Mouse (Mus musculus): ENCODE measurements at regions not wholly inside any gene's neighbourhood (a gene's known extent, or its start where the extent isn't known, plus 50 kb on each side); places are given as distances from the start of the nearest gene placed in this dataset.

DNA sequence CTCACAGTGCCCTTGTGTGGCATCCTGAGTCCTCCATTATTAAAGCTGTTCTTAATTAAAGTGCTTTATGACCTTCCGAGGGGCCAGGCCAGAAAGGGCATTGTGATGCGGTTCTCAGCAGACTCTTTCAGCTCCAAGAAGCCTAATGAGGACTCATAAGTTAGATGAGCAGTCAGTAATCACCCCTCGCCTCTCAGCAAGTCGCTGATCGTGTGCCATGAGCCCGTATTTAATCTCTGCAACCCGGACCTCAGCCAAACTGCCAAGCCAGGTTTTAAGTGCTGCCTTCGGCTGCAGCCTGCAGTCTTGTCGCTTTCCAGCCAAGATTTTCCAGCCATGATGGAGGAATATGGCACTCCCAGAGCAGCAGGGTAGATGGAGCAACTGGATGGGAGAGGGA lies 56.1 kb upstream of the Rbfox1 start:
- no peaks in the 10 kb centered on the region for H3K27me3 ChIP-seq (ENCODE audit: control insufficient read depth, insufficient read depth, low read length)
- H3K36me3 ChIP-seq (ENCODE audit: control insufficient read depth, insufficient read depth, low read length), result no peaks in the 10 kb centered on the region
- no peaks in the 10 kb centered on the region for H3K4me1 ChIP-seq (ENCODE audit: control insufficient read depth, insufficient read depth, low read length)
- H3K27ac ChIP-seq (ENCODE audit: control insufficient read depth, insufficient read depth, low read depth, low read length), result no peak overlapping the region
- TF ChIP-seq POLR2A (IDR thresholded peaks at IDR 0.05; ENCODE audit: control insufficient read depth, low read depth, low read length), result no peak
- no peak for TF ChIP-seq CTCF (IDR thresholded peaks at IDR 0.05; ENCODE audit: control insufficient read depth, insufficient read depth, insufficient replicate concordance, low read depth, low read length)
- no peak overlapping the region for H3K4me3 ChIP-seq (ENCODE audit: control insufficient read depth, low read depth, low read length)

DNA sequence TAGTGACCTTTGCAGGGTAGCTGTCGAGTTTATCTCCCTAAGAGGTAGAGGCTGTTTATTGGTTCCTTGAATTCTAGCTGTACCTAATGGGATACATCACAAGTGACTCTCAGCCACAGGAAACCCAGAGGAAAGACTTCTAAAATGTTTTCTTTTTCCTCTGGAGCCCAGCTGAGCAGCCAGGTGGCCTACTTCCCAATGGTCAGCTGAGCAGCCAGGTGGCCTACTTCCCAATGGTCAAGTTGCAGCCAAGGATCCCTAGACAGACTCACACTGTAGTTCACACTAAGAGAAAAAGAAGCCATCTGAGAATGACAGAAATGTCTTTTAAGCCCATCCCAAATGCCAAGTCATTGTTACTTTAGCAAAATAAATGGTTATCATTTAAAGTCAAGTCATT lies 61.8 kb upstream of the Rbfox1 start:
- no peaks in the 10 kb centered on the region for H3K36me3 ChIP-seq (ENCODE audit: control insufficient read depth, insufficient read depth, low read length)
- no peak for TF ChIP-seq POLR2A (IDR thresholded peaks at IDR 0.05; ENCODE audit: control insufficient read depth, low read depth, low read length)
- no peak for TF ChIP-seq CTCF (IDR thresholded peaks at IDR 0.05; ENCODE audit: control insufficient read depth, insufficient read depth, insufficient replicate concordance, low read depth, low read length)
- no peaks in the 10 kb centered on the region for H3K4me1 ChIP-seq (ENCODE audit: control insufficient read depth, insufficient read depth, low read length)
- no peak overlapping the region for H3K27ac ChIP-seq (ENCODE audit: control insufficient read depth, insufficient read depth, low read depth, low read length)
- no peak overlapping the region for H3K4me3 ChIP-seq (ENCODE audit: control insufficient read depth, low read depth, low read length)
- no peaks in the 10 kb centered on the region for H3K27me3 ChIP-seq (ENCODE audit: control insufficient read depth, insufficient read depth, low read length)

DNA sequence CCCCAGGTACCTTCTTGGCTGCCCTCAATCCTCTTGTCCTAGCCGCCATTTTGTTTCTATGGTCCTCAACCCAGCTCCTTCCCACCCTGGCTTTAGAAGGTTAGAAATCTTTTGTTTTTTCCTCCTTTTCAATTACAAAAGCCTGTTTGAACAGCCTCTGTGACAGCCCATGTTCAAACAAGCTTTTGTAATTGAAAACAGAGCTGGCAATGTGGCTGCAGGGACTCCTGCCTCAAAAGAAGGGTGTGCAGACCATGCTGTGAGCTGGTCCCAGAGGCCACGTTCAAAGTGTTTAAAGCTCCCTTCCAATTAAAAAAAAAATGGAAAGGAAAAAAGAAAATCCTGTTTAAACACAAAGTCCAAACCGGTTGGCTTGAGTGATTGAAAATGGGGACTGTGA lies 68.0 kb upstream of the Rbfox1 start:
- Histone ChIP-seq H3K36me3 (ENCODE audit: control insufficient read depth, insufficient read depth, low read length) (no peaks in the 10 kb centered on the region), H3K27me3 (ENCODE audit: control insufficient read depth, insufficient read depth, low read length) (no peaks in the 10 kb centered on the region), H3K4me1 (ENCODE audit: control insufficient read depth, insufficient read depth, low read length) (no peaks in the 10 kb centered on the region), H3K27ac (ENCODE audit: control insufficient read depth, insufficient read depth, low read depth, low read length) (no peak overlapping the region), H3K4me3 (ENCODE audit: control insufficient read depth, low read depth, low read length) (no peak overlapping the region)
- no peak for TF ChIP-seq CTCF (IDR thresholded peaks at IDR 0.05; ENCODE audit: control insufficient read depth, insufficient read depth, insufficient replicate concordance, low read depth, low read length)
- no peak for TF ChIP-seq POLR2A (IDR thresholded peaks at IDR 0.05; ENCODE audit: control insufficient read depth, low read depth, low read length)

DNA sequence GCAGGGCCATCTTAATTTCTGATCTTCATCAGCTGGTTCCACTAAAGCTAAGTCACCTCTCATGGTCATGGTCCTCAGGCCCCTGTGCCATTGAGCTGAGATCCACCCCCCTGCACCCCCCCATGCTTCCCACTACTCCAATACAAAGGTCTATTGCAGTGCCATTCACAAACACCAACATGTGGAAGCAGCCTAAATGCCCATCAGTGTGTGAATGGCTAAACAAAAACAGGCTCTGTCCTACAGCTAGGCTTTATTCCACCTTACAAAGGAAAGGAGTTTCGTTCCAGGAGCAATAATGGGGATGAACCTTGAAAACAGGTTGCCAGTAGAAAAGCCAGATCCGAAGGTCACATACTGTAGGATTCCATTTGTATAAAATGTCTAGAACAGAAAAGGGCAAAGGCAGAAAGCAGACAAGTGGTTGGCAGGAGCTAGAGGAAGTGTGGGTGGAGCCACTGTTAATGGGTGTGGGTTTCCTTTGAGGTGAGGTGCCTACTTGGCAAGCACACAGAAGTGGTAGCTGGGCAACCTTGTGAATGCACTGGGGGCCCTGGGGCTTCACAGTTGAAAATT lies 72.8 kb upstream of the Rbfox1 start:
- no peak overlapping the region for H3K27ac ChIP-seq (ENCODE audit: control insufficient read depth, insufficient read depth, low read depth, low read length)
- H3K36me3 ChIP-seq (ENCODE audit: control insufficient read depth, insufficient read depth, low read length), result no peaks in the 10 kb centered on the region
- TF ChIP-seq CTCF (IDR thresholded peaks at IDR 0.05; ENCODE audit: control insufficient read depth, insufficient read depth, insufficient replicate concordance, low read depth, low read length) (no peak), POLR2A (IDR thresholded peaks at IDR 0.05; ENCODE audit: control insufficient read depth, low read depth, low read length) (no peak)
- no peaks in the 10 kb centered on the region for H3K4me1 ChIP-seq (ENCODE audit: control insufficient read depth, insufficient read depth, low read length)
- H3K4me3 ChIP-seq (ENCODE audit: control insufficient read depth, low read depth, low read length), result no peak overlapping the region
- no peaks in the 10 kb centered on the region for H3K27me3 ChIP-seq (ENCODE audit: control insufficient read depth, insufficient read depth, low read length)

DNA sequence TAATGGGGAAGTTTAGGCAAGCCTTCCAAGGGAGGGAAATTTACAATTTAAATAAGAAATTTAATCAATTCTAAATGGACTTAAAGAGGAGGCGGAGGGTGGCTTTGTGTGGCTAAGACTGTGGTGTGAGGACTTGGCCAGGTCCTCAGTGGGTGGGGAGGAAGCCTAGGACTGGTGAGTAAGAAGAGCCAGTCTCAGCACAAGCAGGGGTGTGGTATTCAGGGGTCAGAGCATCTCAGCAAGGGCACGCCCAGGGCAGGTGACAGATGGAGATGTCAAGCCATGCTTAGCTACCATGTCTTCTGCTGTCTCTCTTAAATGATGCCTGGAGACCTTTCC lies 73.5 kb upstream of the Rbfox1 start:
- no peak for TF ChIP-seq CTCF (IDR thresholded peaks at IDR 0.05; ENCODE audit: control insufficient read depth, insufficient read depth, insufficient replicate concordance, low read depth, low read length)
- TF ChIP-seq POLR2A (IDR thresholded peaks at IDR 0.05; ENCODE audit: control insufficient read depth, low read depth, low read length), result no peak
- no peak overlapping the region for H3K4me3 ChIP-seq (ENCODE audit: control insufficient read depth, low read depth, low read length)
- no peak overlapping the region for H3K27ac ChIP-seq (ENCODE audit: control insufficient read depth, insufficient read depth, low read depth, low read length)
- no peaks in the 10 kb centered on the region for H3K27me3 ChIP-seq (ENCODE audit: control insufficient read depth, insufficient read depth, low read length)
- H3K36me3 ChIP-seq (ENCODE audit: control insufficient read depth, insufficient read depth, low read length), result no peaks in the 10 kb centered on the region
- H3K4me1 ChIP-seq (ENCODE audit: control insufficient read depth, insufficient read depth, low read length), result no peaks in the 10 kb centered on the region

DNA sequence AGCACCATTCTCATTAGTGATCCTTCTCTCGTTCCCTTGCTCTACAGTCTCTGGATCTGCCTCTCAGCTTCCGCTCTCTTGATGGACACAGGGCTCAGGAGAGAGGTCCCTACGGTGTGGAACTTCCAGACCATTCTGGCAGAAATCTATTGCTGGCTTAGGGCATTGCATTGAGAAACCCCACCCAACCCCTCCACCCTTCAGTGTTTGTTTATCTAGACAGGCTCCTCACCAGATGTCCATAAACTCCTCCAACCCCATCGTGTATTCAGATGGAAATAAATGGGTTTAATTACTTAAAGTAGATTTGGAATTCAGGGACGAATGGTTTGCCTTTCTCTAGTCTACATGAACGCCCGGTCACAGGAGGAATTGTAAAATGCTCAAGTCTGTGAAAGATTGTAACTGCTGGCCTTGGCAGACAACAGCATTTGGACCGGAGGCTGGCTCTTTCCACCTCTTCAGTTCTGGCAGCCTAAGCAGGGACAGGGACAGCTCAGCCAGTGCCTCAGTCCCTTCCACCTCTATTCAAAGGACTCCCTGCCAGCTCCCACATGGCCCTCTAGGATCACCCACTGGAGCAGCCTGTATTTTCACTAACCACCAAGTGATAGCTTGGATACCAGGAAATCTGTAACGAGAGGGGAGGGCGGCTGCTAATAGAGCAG lies 74.0 kb upstream of the Rbfox1 start:
- H3K27ac ChIP-seq (ENCODE audit: control insufficient read depth, insufficient read depth, low read depth, low read length), result no peak overlapping the region
- no peaks in the 10 kb centered on the region for H3K4me1 ChIP-seq (ENCODE audit: control insufficient read depth, insufficient read depth, low read length)
- TF ChIP-seq CTCF (IDR thresholded peaks at IDR 0.05; ENCODE audit: control insufficient read depth, insufficient read depth, insufficient replicate concordance, low read depth, low read length) (no peak), POLR2A (IDR thresholded peaks at IDR 0.05; ENCODE audit: control insufficient read depth, low read depth, low read length) (no peak)
- no peak overlapping the region for H3K4me3 ChIP-seq (ENCODE audit: control insufficient read depth, low read depth, low read length)
- no peaks in the 10 kb centered on the region for H3K27me3 ChIP-seq (ENCODE audit: control insufficient read depth, insufficient read depth, low read length)
- H3K36me3 ChIP-seq (ENCODE audit: control insufficient read depth, insufficient read depth, low read length), result no peaks in the 10 kb centered on the region

DNA sequence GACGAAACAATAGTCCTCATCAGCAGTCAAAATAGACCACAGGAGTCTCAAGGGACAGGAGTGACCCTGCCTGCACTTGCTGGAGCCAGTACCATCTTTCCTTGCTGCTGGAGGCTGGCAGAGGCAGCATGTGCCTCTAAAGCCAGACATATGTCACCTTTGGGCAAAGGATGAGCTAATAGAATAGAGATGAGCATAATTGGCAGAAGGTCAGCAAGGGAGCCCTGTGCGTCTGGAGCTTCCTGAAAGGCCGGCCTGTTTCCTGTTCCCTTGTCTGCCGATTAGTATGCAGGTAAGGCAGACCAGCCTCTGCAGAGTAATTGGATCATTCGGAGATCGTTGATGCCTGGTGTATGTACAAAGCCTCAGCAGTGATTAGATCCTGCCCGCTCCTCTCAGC lies 87.0 kb upstream of the Rbfox1 start:
- Histone ChIP-seq H3K4me3 (ENCODE audit: control insufficient read depth, low read depth, low read length) (no peak overlapping the region), H3K27me3 (ENCODE audit: control insufficient read depth, insufficient read depth, low read length) (no peaks in the 10 kb centered on the region), H3K27ac (ENCODE audit: control insufficient read depth, insufficient read depth, low read depth, low read length) (no peak overlapping the region), H3K36me3 (ENCODE audit: control insufficient read depth, insufficient read depth, low read length) (no peaks in the 10 kb centered on the region), H3K4me1 (ENCODE audit: control insufficient read depth, insufficient read depth, low read length) (no peaks in the 10 kb centered on the region)
- TF ChIP-seq POLR2A (IDR thresholded peaks at IDR 0.05; ENCODE audit: control insufficient read depth, low read depth, low read length), result no peak
- TF ChIP-seq CTCF (IDR thresholded peaks at IDR 0.05; ENCODE audit: control insufficient read depth, insufficient read depth, insufficient replicate concordance, low read depth, low read length), result no peak

Data from testis, adult 2 months (tissue).